Mouse (Mus musculus): ENCODE measurements at regions not wholly inside any gene's neighbourhood (a gene's known extent, or its start where the extent isn't known, plus 50 kb on each side); places are given as distances from the start of the nearest gene placed in this dataset.
"Not testable (repeated sequence)": the region's sequence is repeated elsewhere in the genome, so short reads cannot be mapped to it uniquely, and the experiment has no call there.

GRCm38 (mm10) chr16:55575609-55576283 is 263.0 kb downstream of the Nfkbiz start:
- not testable (repeated sequence) for TF ChIP-seq CTCF, POLR2A (IDR thresholded peaks at IDR 0.05; ENCODE audit: extremely low read depth, insufficient read depth, low read length)

Data from cortical plate, adult 2 months (tissue).